Mouse (Mus musculus) midbrain, postnatal 0 days (tissue): ENCODE data around the gene Prrt1. TPM values are rescaled to one million over a fixed set of nuclear protein-coding genes. Genes with fewer than 3 reads are reported as not detected.
A peak's percentile ranks its signal among the peaks of the same experiment; 100 is the strongest.

Experiments
- ATAC-seq: fragments of 200-750 bp; cut with Nextera tagmentation; 2 replicates; pipeline ENCODE4 v1.8.0; 2017; ENCODE audit warnings: moderate number of reproducible peaks, mild to moderate bottlenecking, moderate TSS enrichment, moderate library complexity; ENCODE audit not compliant: low FRiP score
- DNase-seq: peaks from one replicate; pipeline ENCODE4 v3.0.0-alpha.2; 2015; ENCODE audit warnings: low spot score
- H3K27ac ChIP-seq: fragments of 300-500 bp; sonication (generic); 2 replicates; pipeline ENCODE4 v1.5.1; 2014; ENCODE audit warnings: low read depth, mild to moderate bottlenecking, low read length, mixed read lengths
- H3K27me3 ChIP-seq: fragments of 300-500 bp; sonication (generic); 2 replicates; pipeline ENCODE4 v1.6.1; 2014; ENCODE audit warnings: low read length, control low read depth, mixed read lengths; ENCODE audit not compliant: insufficient read depth
- H3K36me3 ChIP-seq: fragments of 300-500 bp; sonication (generic); 2 replicates; pipeline ENCODE4 v1.6.1; 2014; ENCODE audit warnings: low read length, control low read depth, mixed read lengths; ENCODE audit not compliant: insufficient read depth
- H3K4me1 ChIP-seq: fragments of 300-500 bp; sonication (generic); 2 replicates; pipeline ENCODE4 v1.6.1; 2014; ENCODE audit warnings: mild to moderate bottlenecking, control low read depth, antibody characterized with exemption, low read length, mixed read lengths; ENCODE audit not compliant: insufficient read depth
- H3K4me2 ChIP-seq: fragments of 300-500 bp; sonication (generic); 2 replicates; pipeline ENCODE4 v1.6.1; 2014; ENCODE audit warnings: low read depth, mild to moderate bottlenecking, low read length, mixed read lengths; ENCODE audit not compliant: poor library complexity, severe bottlenecking
- H3K4me3 ChIP-seq: fragments of 300-500 bp; sonication (generic); 2 replicates; pipeline ENCODE4 v1.5.1; 2014; ENCODE audit warnings: low read depth, mild to moderate bottlenecking, low read length, moderate library complexity
- H3K9ac ChIP-seq: fragments of 300-500 bp; sonication (generic); replicated peaks from 2 replicates; pipeline ENCODE4 v1.6.1; 2014; ENCODE audit warnings: mild to moderate bottlenecking, low read length, moderate library complexity, mixed read lengths; ENCODE audit not compliant: poor library complexity, severe bottlenecking
- H3K9me3 ChIP-seq: fragments of 300-500 bp; sonication (generic); 2 replicates; pipeline ENCODE4 v1.6.1; 2016; ENCODE audit warnings: low read length, control low read depth
- CTCF ChIP-seq: IDR thresholded peaks from 2 replicates; pipeline ENCODE4 v1.5.1; 2016; ENCODE audit warnings: antibody characterized with exemption, mild to moderate bottlenecking
- WGBS: fragments of 180-500 bp; shearing (Covaris S2); extraction: QIAGEN DNeasy Blood & Tissue Kit; methylation state at CpG from one replicate; pipeline ENCODE4 v1.1.7; 2014; 5-methylcytosine and 5-hydroxymethylcytosine counted together
- polyA plus RNA-seq: library from polyadenylated mRNA; unstranded; fragments of >200 nt; fragmentation: Nextera tagmentation; extraction: Ambion mirVana; gene quantifications from 2 replicates; pipeline ENCODE4 v1.2.1, GENCODE M21; 2015
- total RNA-seq: library from RNA; depleted of rRNA; stranded (reverse); fragments of >200 nt; gene quantifications from 2 replicates; pipeline ENCODE4 v1.2.3, GENCODE M21; 2014

Gene Prrt1
- total and polyA plus RNA-seq, 2 experiments from 2014 or later: 9.1 to 14.0 TPM

- Histone ChIP-seq H3K4me3 (peak within 1 kb of the TSS; percentile 74), H3K9ac (peak within 1 kb of the TSS; percentile 65), H3K27me3 (no peaks in the 10 kb centered on the region), H3K4me1 (peaks cover 20% of the 10 kb centered on the region), H3K4me2 (peak within 1 kb of the TSS; percentile 89), H3K27ac (peak within 1 kb of the TSS; percentile 92), H3K9me3 (no peaks in the 10 kb centered on the region), H3K36me3 (no peaks in the 10 kb centered on the region)
- no peak for DNase-seq
- no peak; the same call in 1 of the 2 replicates for TF ChIP-seq CTCF
- ATAC-seq: no peak
- 2% methylated on average over 29 of the region's 29 CpGs for WGBS
Measured at GRCm38 (mm10) chr17:34627943-34628643, 1.2 kb upstream of the Prrt1 start, which contains the start of gene Ppt2. Gene Ppt2 (minus strand): TSS chr17:34628510.

GRCm38 (mm10) chr17:34628644-34628967 lies 727 bp upstream of the Prrt1 start:
- no peak for TF ChIP-seq CTCF
- peak overlapping the region; percentile 92 for H3K27ac ChIP-seq
- H3K27me3 ChIP-seq: no peaks in the 10 kb centered on the region
- WGBS: 21% methylated on average over 5 of the region's 5 CpGs
- H3K9me3 ChIP-seq: no peaks in the 10 kb centered on the region
- peak overlapping the region; percentile 89 for H3K4me2 ChIP-seq
- H3K4me1 ChIP-seq: peaks cover 20% of the 10 kb centered on the region
- no peaks in the 10 kb centered on the region for H3K36me3 ChIP-seq
- H3K4me3 ChIP-seq: peak overlapping the region; percentile 74
- ATAC-seq (no peak), DNase-seq (no peak)
- H3K9ac ChIP-seq: peak overlapping the region; percentile 65; the same call in 1 of the 2 replicates

DNA sequence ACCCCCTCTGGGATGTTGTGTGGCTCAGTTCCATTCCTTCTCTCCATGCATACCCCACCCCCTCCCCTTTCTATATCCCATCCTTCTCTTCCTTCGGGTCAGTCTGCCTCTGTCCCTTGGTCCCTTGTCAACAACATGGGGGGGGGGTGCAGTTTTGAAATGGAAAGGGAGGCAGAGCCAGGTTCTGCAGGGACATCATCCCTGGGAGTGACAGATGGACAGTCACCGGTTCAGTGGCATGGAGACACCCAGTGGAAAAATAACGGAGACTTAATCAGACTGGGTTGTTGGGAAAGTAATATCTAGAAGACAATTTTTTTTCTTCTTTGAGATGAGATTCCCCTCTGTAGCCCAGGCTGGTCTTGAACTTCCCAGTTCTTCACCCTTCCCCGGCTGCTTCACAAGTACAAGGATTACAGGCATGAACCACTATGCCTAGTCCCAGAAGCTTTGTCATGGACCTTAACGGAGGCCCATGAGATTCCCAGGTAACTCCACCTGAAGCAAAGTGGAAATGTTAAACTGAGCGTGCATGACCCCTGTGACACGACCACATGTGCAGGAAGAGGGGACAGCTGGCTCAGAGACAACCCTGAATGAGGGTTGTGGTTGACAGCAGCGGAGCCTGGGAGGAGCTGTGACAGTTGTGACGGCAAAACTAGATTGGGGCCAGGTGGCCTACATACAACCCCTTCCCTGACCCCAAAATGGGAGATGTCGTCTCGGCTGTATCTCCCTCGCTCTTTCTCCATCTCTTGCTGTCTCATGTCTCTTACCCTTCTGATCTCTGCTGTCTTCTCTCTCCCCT lies 667 bp downstream of the Prrt1 start:
- Histone ChIP-seq H3K27ac (0 out of 2 replicates have a peak overlapping the region, but pooled peaks have one; percentile 12), H3K27me3 (no peaks in the 10 kb centered on the region), H3K9ac (peak overlapping the region; percentile 54; the same call in 1 of the 2 replicates), H3K4me1 (peaks cover 20% of the 10 kb centered on the region), H3K4me3 (peak overlapping the region; percentile 74), H3K36me3 (no peaks in the 10 kb centered on the region), H3K4me2 (peak overlapping the region; percentile 89), H3K9me3 (no peaks in the 10 kb centered on the region)
- DNase-seq (no peak), ATAC-seq (no peak)
- WGBS: 22% methylated on average over 12 of the region's 12 CpGs
- no peak for TF ChIP-seq CTCF

GRCm38 (mm10) chr17:34630761-34631301 lies 1.5 kb downstream of the Prrt1 start:
- DNase-seq: no peak

GRCm38 (mm10) chr17:34631647-34632046 lies 2.3 kb downstream of the Prrt1 start:
- TF ChIP-seq CTCF: no peak
- no peaks in the 10 kb centered on the region for H3K9me3 ChIP-seq
- peaks cover 15% of the 10 kb centered on the region for H3K4me1 ChIP-seq
- peak overlapping the region; percentile 89 for H3K4me2 ChIP-seq
- DNase-seq (no peak), ATAC-seq (no peak)
- H3K4me3 ChIP-seq: peak overlapping the region; percentile 74
- 11% methylated on average over 12 of the region's 12 CpGs for WGBS
- no peaks in the 10 kb centered on the region for H3K36me3 ChIP-seq
- no peak overlapping the region for H3K27ac ChIP-seq
- H3K27me3 ChIP-seq: no peaks in the 10 kb centered on the region
- peak overlapping the region; percentile 54 for H3K9ac ChIP-seq

More at GRCm38 (mm10) chr17:34630761-34631301, 1.5 kb downstream of the Prrt1 start:
- Histone ChIP-seq H3K27ac (no peak overlapping the region), H3K36me3 (no peaks in the 10 kb centered on the region), H3K4me3 (peak overlapping the region; percentile 74), H3K9ac (peak overlapping the region; percentile 54), H3K4me1 (peaks cover 20% of the 10 kb centered on the region), H3K27me3 (no peaks in the 10 kb centered on the region), H3K9me3 (no peaks in the 10 kb centered on the region), H3K4me2 (peak overlapping the region; percentile 89)
- no peak for TF ChIP-seq CTCF
- ATAC-seq: no peak
- 3% methylated on average over 42 of the region's 48 CpGs for WGBS
